Mouse (Mus musculus) brain, embryonic 14.5 days (tissue): ENCODE data around the gene Timm22. TPM values are rescaled to one million over a fixed set of nuclear protein-coding genes. Genes with fewer than 3 reads are reported as not detected.

Experiments used
- DNase-seq: peaks from one replicate; pipeline ENCODE4 v3.0.0-alpha.2; 2011; ENCODE audit warnings: low read depth
- CTCF ChIP-seq: fragments of 200-500 bp; IDR thresholded peaks from 2 replicates; pipeline ENCODE4 v1.5.1; 2012; ENCODE audit warnings: inconsistent platforms, mild to moderate bottlenecking, moderate library complexity, borderline replicate concordance; ENCODE audit not compliant: insufficient read depth, insufficient read length; ENCODE audit errors: extremely low read depth
- POLR2A ChIP-seq: fragments of 200-500 bp; IDR thresholded peaks from 2 replicates; pipeline ENCODE4 v1.6.1; 2012; ENCODE audit warnings: mild to moderate bottlenecking, inconsistent platforms, borderline replicate concordance; ENCODE audit not compliant: poor library complexity, insufficient read depth, insufficient read length, severe bottlenecking; ENCODE audit errors: extremely low read depth
- polyA plus RNA-seq: library from polyadenylated mRNA; depleted of rRNA; stranded (reverse); fragments of >200 nt; gene quantifications from 2 replicates; pipeline ENCODE4 v1.2.3, GENCODE M21; 2012

The Timm22 gene
- polyA plus RNA-seq, 1 experiment = 36.8 TPM

DNA sequence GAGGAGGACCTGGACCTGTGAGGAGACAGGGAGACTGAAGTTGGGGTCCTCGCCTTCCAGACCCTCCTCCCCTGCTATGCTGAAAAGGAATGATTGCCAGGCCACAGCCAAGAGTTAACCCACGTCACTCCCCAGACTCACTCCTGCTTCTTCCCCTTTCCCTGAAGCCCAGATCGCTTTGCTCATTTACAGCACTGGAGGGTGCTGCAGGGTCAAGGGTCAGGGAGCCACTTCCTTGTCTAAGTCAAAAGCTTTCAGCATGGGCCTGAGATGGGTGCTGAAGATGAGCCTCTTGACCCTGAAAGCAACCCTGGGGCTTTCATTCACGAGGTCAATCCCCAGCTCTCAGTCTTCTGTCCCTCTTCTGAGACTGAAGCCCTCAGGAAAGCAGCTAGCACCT, 12.4 kb downstream of the Timm22 start:
- TF ChIP-seq CTCF = no peak
- TF ChIP-seq POLR2A = no peak
- no peak for DNase-seq

DNA sequence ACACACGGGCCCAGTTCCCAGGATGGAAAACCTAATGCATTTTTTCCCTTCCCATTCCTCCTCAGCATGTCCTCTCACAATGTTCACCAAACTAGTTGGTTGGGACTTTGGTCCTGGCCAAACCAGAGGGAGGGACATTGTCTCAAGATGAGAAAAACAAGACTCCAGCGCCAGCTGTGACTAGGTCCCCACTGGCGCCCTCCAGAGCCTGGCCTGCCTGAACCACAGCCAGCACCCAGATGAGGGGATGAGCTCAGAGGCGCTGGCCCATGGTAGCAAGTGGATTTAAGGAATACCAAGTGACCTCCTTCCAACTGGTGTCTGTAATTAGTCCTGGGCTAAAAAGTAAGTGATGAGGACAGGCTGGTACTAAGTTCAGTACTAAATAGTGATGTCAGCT, 14.1 kb downstream of the Timm22 start:
- TF ChIP-seq POLR2A = no peak
- no peak for TF ChIP-seq CTCF
- DNase-seq = no peak

DNA sequence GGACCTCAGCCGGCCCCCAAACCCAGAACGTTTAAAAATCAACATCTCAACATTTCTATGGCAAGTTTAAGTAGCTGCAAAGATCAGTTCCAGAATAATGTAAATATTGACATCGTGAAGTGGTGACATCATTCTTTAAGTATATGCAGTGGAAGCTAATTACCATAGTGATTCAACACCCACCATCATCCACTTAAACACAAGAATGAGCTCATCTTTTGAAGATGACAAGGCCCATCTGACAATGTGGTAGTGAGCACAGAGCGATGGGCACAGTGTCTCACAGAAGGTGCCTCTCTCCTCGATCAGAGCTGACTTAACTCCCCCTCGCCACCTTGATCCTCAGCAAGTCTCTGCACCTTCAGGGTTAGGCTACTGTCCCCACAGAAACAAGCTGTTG, 19.0 kb downstream of the Timm22 start:
- no peak for DNase-seq
- no peak for TF ChIP-seq CTCF
- no peak for TF ChIP-seq POLR2A

DNA sequence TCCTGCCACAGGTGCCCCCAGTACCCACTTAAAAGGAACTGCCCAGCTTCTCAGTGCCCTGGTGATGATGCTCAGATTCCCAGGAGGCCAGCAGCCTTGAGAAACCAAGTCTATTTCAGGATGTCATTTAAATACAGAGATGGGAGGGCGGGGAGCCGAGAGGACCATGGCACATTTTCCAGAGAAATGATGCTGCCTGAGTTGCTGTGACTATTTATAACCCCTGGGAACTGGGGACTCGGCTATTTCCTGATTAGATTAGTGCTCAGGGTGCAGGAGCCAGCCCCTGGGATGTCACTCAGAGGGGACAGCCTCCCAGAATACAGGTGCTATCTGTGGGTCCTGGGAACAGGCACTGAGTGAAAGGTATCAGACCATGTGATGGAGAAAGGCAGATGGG, 21.0 kb downstream of the Timm22 start:
- no peak for DNase-seq
- TF ChIP-seq CTCF = no peak
- TF ChIP-seq POLR2A = no peak

DNA sequence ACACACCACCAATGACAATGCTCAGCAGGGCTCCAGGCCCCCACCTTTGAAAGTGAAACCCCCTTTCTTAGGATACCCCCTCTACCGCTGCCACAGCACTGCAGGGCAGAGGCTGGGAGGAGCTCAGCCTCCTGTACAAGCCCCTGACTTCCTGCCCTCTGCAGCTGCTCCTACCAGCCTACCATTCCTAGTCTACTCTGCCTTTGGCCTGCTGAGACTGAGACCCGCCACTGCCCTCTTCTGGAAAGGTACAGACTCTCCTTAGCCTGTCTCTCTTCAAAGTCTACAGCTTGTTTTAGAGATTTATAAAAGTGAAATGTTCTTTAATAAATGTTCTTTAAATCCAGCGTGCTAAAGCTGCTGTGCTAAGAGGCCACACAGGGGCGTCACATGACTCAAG, 22.3 kb downstream of the Timm22 start:
- no peak for DNase-seq
- no peak for TF ChIP-seq CTCF
- TF ChIP-seq POLR2A = no peak

DNA sequence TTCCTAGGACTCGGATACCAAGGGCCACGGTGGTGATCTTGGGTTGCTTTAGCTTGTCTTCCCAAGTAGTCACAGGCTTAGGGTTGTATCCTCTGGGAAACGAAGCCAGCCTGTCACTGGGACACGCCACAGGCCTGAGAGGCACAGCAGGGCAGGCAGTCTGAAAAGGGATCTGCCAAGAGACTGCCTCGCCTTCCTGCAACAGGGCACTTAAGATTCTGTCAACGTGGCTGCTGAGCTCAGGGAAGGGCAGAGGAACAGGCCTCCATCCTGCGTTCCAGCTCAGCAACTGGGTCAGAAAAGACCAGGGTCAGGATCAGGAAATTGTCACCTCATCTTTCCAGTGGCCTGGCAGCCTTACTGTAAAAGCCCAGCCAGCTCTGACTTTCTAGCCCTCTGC, 22.8 kb downstream of the Timm22 start:
- no peak for TF ChIP-seq CTCF
- TF ChIP-seq POLR2A = no peak
- DNase-seq = no peak

DNA sequence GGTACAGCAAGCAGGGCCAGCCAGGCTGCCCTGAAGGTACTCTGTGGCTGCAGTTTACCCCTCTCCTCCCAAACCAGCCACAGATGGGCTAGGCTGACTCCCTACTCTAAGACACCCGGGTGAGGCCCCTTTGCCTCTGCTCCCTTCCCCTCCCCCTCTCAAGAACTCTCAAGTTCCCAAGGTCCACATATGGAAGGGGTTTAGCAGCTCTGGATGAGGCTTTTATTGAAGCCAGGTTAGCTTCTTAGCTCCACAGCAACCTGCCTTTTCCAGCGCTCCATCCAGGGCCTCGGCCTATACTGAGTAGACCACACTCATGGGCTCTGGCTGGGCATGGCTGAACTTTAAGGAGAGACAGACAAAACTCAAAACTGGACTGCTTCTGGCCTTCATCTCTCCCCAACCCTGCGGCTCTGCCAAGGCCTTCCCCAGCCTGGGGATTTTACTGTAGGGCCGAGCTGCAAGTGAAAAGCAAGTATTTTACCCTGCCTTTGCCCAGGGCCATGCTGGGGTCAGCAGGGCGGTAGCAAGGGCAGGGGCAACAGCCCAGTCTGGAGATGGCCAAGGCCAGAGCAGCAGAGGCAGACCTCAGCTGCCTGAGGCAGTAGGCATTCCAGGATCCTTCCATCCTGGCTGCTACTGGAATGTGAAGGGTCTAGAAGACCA, 23.3 kb downstream of the Timm22 start:
- DNase-seq = no peak
- no peak for TF ChIP-seq POLR2A
- no peak for TF ChIP-seq CTCF

DNA sequence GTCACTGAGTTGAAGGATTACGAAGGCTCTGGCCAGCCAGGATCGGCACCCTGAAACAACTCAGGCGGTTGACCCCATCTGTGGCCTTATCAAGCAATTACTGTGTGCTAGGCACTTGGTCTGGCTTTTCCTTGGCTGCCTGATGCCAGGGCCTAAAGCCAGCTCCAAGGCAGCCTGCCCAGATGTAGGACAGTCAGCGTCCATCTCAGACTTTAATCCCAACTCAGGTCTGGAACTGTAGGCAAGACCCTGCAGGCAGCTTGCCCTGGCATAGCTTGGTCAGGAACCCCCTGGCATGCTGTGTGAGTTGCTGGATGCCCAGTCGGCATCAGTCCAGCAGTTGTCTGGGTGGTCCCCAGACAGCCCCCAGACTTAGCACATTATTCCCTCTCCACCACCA, 29.3 kb downstream of the Timm22 start:
- DNase-seq = no peak
- no peak for TF ChIP-seq CTCF
- TF ChIP-seq POLR2A = no peak

DNA sequence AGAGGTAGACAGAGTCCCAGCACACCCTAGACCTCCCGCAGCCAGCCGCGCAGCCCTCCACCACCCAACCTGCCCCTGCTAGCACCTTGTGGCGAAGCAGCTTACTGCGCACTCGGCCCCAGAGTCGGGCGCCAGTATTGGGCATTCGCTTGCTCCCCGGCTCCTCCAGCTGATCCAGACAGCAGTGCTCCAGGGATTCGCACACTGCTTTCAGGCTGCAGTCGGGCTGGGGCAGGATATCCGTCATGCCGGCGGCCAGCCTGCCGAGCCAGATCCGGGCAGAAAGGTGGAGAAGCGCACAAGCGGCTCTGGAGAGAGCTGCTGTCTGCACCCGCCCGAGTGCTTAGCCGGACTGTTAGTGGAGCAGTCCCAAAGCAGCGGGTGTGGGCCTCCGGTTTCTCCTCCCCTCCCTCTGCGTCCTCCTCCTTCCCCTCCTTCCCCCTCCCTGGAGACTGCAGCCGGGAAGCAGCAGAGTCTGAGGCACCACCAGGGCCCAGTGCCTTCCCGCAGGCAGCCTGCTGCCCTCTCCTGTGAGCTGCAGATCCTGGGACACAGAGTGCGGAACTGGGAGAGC, 30.2 kb downstream of the Timm22 start:
- DNase-seq = peak; percentile 58
- peak; percentile 22; the same call in 1 of the 2 replicates for TF ChIP-seq CTCF
- TF ChIP-seq POLR2A = no peak

DNA sequence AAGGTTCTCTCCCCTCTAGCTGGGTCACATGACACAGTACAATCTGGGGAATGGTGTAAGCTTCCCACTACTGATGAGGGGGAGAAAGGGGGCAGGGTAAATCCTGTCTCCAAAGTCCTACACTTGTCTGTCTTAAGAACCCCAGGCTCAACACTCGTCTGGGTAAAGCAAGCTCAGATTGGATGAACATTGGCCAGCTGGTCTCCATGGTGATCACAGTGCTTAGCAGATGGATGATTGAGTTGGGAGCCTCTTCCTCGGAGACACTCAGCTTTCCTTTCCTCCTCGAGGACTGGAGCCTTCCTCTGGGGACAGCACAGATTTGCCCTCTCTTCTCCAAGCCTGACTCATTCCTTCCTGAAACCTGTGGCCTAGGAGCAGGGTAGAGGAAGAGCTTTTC, 32.9 kb downstream of the Timm22 start:
- peak; percentile 79 for DNase-seq
- TF ChIP-seq POLR2A (no peak), CTCF (no peak)

DNA sequence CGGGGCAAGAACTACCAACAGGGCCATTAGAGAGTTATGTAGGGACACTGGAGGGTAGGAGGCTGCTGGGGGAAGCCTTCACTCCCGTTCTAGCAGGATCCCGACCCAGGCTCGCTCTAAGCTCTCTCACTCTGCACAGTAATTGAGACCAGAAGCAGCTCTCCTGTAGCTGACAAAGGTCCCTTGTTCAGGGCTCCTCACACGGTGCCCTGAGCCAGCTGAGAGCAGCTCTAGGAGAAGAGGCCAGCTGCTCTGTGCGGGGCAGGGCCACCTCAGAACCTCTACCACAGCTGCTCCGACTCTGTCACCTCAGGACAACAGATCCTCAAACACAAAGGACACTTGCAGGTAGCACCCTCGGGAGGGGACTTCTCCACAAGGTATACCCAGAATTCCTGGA, 38.7 kb downstream of the Timm22 start:
- DNase-seq = peak; percentile 24
- TF ChIP-seq CTCF (no peak), POLR2A (no peak)

DNA sequence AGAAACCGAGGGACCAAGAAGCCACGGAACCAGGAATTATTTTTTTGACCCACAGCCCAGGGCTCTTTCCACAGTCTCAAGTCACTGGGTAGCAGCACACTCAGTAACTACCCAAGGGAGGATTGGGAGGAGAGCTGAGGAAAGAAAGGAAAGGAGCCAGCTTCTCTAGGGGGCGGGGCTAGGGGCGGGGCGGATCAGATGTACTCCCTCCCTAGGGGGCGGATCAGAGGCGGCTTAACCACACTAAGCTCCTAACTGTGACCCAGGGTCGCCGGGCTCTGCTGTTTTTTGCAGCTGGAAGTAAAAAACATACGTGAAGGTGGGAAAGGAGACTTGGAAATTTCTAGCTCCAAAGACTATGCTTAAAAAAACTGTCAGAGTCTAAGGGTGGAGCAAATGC, 39.5 kb downstream of the Timm22 start:
- peak; percentile 71 for DNase-seq
- TF ChIP-seq CTCF (no peak), POLR2A (no peak)

DNA sequence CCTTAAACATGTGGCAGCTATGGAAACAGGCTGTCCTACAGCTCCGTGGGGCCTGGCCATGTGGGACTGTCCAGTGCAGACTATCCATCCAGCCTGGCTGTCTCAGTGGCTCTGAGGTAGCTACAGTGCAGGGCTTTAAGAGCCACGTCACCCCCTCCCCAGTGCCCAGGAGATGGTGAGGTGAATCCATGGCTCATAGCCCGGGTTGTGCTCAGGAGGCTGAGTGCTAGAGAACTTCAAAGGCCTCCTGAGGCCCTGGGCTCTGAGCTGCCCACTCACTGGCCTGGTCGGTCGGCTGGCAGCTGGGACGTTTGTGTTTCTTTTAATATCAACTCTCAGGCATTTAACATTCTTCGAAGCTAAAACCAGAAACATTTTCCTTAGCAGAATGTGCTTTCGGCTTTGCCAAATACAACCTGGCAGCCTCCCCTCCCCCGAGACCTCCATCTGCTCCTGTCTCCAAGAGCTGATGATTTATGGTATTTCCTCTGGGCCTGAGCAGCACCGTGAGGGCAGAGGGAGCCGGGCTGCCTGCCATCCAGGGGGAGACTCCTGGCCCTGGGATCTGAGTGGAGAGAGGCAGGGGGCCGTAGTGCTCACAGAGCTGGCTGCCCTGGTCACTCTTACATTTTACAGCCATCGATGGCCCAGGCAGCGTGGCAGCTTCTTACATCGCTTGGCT, 42.9 kb downstream of the Timm22 start:
- TF ChIP-seq CTCF = no peak
- TF ChIP-seq POLR2A = no peak
- DNase-seq = peak; percentile 91
